Mouse (Mus musculus): ENCODE results near the gene Mboat1.

- TF ChIP-seq EP300 (IDR thresholded peaks at IDR 0.05; ENCODE audit: low read depth), result no peak
- TF ChIP-seq CTCF (IDR thresholded peaks at IDR 0.05; ENCODE audit: low read depth), result no peak
Measured at GRCm38 (mm10) chr13:30251431-30251830, 115.1 kb downstream of the Mboat1 start.
